Mouse (Mus musculus) forebrain, embryonic 16.5 days (tissue): Measurements from ENCODE around the gene Chrna3. TPM values are rescaled to one million over a fixed set of nuclear protein-coding genes. Genes with fewer than 3 reads are reported as not detected.
A peak's percentile ranks its signal among the peaks of the same experiment; 100 is the strongest.

ENCODE experiments used
- ATAC-seq: fragments of 200-750 bp; cut with Nextera tagmentation; 2 replicates; pipeline ENCODE4 v1.8.0; 2017; ENCODE audit warnings: mild to moderate bottlenecking, moderate library complexity
- H3K27ac ChIP-seq: fragments of 300-500 bp; sonication (generic); 2 replicates; pipeline ENCODE4 v1.5.1; 2014; ENCODE audit warnings: low read length, control low read depth
- H3K27me3 ChIP-seq: fragments of 300-500 bp; sonication (generic); replicated peaks from 2 replicates; pipeline ENCODE4 v1.6.1; 2014; ENCODE audit warnings: low read length; ENCODE audit not compliant: control insufficient read depth, insufficient read depth
- H3K36me3 ChIP-seq: fragments of 300-500 bp; sonication (generic); 2 replicates; pipeline ENCODE4 v1.6.1; 2014; ENCODE audit not compliant: control insufficient read depth, insufficient read depth
- H3K4me1 ChIP-seq: fragments of 300-500 bp; sonication (generic); replicated peaks from 2 replicates; pipeline ENCODE4 v1.6.1; 2014; ENCODE audit warnings: low read length; ENCODE audit not compliant: control insufficient read depth, insufficient read depth
- H3K4me2 ChIP-seq: fragments of 300-500 bp; sonication (generic); 2 replicates; pipeline ENCODE4 v1.6.1; 2014; ENCODE audit warnings: mild to moderate bottlenecking, low read length, control low read depth
- H3K4me3 ChIP-seq: fragments of 300-500 bp; sonication (generic); replicated peaks from 2 replicates; pipeline ENCODE4 v1.5.1; 2014; ENCODE audit warnings: mild to moderate bottlenecking, low read length, control low read depth
- H3K9ac ChIP-seq: fragments of 300-500 bp; sonication (generic); replicated peaks from 2 replicates; pipeline ENCODE4 v1.6.1; 2014; ENCODE audit warnings: low read depth, low read length, control low read depth
- H3K9me3 ChIP-seq: fragments of 300-500 bp; sonication (generic); 2 replicates; pipeline ENCODE4 v1.6.1; 2016; ENCODE audit warnings: low read length; ENCODE audit not compliant: control insufficient read depth
- WGBS: fragments of 180-500 bp; shearing (Covaris S2); extraction: QIAGEN DNeasy Blood & Tissue Kit; methylation state at CpG from one replicate; pipeline ENCODE4 v1.1.7; 2014; 5-methylcytosine and 5-hydroxymethylcytosine counted together
- polyA plus RNA-seq: library from polyadenylated mRNA; unstranded; fragments of >200 nt; fragmentation: Nextera tagmentation; extraction: Ambion mirVana; gene quantifications from 2 replicates; pipeline ENCODE4 v1.2.1, GENCODE M21; 2015

Gene Chrna3
- polyA plus RNA-seq, 1 experiment from 2014 or later: 5.1 TPM

DNA sequence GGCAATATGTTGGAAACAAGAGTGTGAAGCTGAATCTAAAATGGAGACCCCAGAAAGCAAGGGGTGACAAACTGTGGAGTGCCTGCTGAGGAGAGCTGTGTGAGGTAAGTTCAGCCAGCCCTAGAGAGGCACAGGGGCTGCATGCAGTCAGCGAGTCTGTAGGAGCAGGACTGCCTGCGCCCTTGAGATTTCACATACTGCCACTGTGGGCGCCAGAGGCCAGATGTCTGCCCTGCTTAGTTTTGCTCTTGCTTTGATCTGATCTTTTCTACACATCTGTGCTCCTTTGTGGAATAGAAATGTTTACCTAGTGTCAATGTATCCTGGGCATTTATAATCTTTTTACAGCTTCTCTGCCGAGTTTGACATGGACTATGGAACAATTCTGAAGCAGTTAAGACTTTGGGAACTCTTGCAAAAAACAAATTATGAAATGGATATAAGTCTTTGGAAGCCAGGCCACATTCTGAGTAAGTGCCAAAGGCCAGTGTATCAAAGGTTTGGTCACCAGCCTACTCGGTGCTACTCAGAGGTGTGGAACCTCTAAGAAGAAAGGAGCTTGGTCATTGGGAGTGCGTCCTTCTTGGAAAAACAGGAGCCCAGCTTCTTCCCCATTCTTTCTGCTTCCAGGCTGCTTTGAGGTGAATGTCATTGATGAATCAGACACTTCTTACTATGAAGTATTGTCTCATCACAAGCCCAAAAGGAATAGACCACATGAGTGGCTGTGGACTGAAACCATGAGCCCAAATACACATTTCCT lies 15.6 kb downstream of the Chrna3 start:
- Histone ChIP-seq H3K9me3 (no peaks in the 10 kb centered on the region), H3K27me3 (no peaks in the 10 kb centered on the region), H3K4me2 (no peak overlapping the region), H3K4me1 (no peaks in the 10 kb centered on the region), H3K9ac (no peak overlapping the region), H3K27ac (no peak overlapping the region), H3K36me3 (no peaks in the 10 kb centered on the region), H3K4me3 (no peak overlapping the region)
- ATAC-seq: no peak
- WGBS: 59% methylated on average over 6 of the region's 6 CpGs

GRCm38 (mm10) chr9:55009692-55010091 lies 16.7 kb downstream of the Chrna3 start:
- Histone ChIP-seq H3K27me3 (no peaks in the 10 kb centered on the region), H3K4me3 (no peak overlapping the region), H3K4me1 (no peaks in the 10 kb centered on the region), H3K4me2 (no peak overlapping the region), H3K9me3 (no peaks in the 10 kb centered on the region), H3K9ac (no peak overlapping the region), H3K36me3 (no peaks in the 10 kb centered on the region), H3K27ac (no peak overlapping the region)
- WGBS: 90% methylated on average over 2 of the region's 2 CpGs
- no peak for ATAC-seq

GRCm38 (mm10) chr9:55003609-55004008 lies 22.8 kb downstream of the Chrna3 start:
- Histone ChIP-seq H3K4me1 (no peaks in the 10 kb centered on the region), H3K9me3 (no peaks in the 10 kb centered on the region), H3K4me3 (no peak overlapping the region), H3K27ac (no peak overlapping the region), H3K27me3 (no peaks in the 10 kb centered on the region), H3K4me2 (no peak overlapping the region), H3K36me3 (no peaks in the 10 kb centered on the region), H3K9ac (no peak overlapping the region)
- ATAC-seq: no peak
- WGBS: 63% methylated on average over 4 of the region's 4 CpGs

- H3K27ac ChIP-seq: no peak overlapping the region
- H3K4me3 ChIP-seq: no peak overlapping the region
- H3K9me3 ChIP-seq: no peaks in the 10 kb centered on the region
- 90% methylated on average over 3 of the region's 3 CpGs for WGBS
- H3K4me2 ChIP-seq: no peak overlapping the region
- H3K9ac ChIP-seq: no peak overlapping the region
- H3K4me1 ChIP-seq: no peaks in the 10 kb centered on the region
- no peaks in the 10 kb centered on the region for H3K36me3 ChIP-seq
- no peaks in the 10 kb centered on the region for H3K27me3 ChIP-seq
- ATAC-seq: no peak
Measured at GRCm38 (mm10) chr9:54995645-54996044, 30.7 kb downstream of the Chrna3 start.

GRCm38 (mm10) chr9:54994381-54994780 lies 32.0 kb downstream of the Chrna3 start:
- Histone ChIP-seq H3K9ac (no peak overlapping the region), H3K4me3 (no peak overlapping the region), H3K4me2 (no peak overlapping the region), H3K4me1 (no peaks in the 10 kb centered on the region), H3K27me3 (no peaks in the 10 kb centered on the region), H3K36me3 (no peaks in the 10 kb centered on the region), H3K9me3 (no peaks in the 10 kb centered on the region), H3K27ac (no peak overlapping the region)
- ATAC-seq: no peak
- 40% methylated on average over 3 of the region's 3 CpGs for WGBS

GRCm38 (mm10) chr9:54990362-54990761 lies 36.0 kb downstream of the Chrna3 start:
- no peak for ATAC-seq
- H3K4me2 ChIP-seq: no peak overlapping the region
- no peak overlapping the region for H3K27ac ChIP-seq
- no peak overlapping the region for H3K4me3 ChIP-seq
- H3K36me3 ChIP-seq: no peaks in the 10 kb centered on the region
- no peaks in the 10 kb centered on the region for H3K9me3 ChIP-seq
- H3K27me3 ChIP-seq: no peaks in the 10 kb centered on the region
- WGBS: 81% methylated on average over 3 of the region's 3 CpGs
- no peaks in the 10 kb centered on the region for H3K4me1 ChIP-seq
- no peak overlapping the region for H3K9ac ChIP-seq

GRCm38 (mm10) chr9:54982401-54982800 lies 44.0 kb downstream of the Chrna3 start:
- Histone ChIP-seq H3K4me1 (peaks cover 10% of the 10 kb centered on the region), H3K9me3 (no peaks in the 10 kb centered on the region), H3K9ac (no peak overlapping the region), H3K27ac (no peak overlapping the region), H3K4me3 (peak overlapping the region; percentile 67; the same call in 1 of the 2 replicates), H3K36me3 (no peaks in the 10 kb centered on the region), H3K4me2 (peak overlapping the region; percentile 90), H3K27me3 (peaks cover 19% of the 10 kb centered on the region)
- ATAC-seq: no peak
- 9% methylated on average over 7 of the region's 7 CpGs for WGBS

- H3K4me2 ChIP-seq: peak overlapping the region; percentile 90
- H3K27ac ChIP-seq: no peak overlapping the region
- no peaks in the 10 kb centered on the region for H3K9me3 ChIP-seq
- H3K36me3 ChIP-seq: no peaks in the 10 kb centered on the region
- peak overlapping the region; percentile 62 for H3K9ac ChIP-seq
- H3K4me1 ChIP-seq: peaks cover 10% of the 10 kb centered on the region
- H3K4me3 ChIP-seq: peak overlapping the region; percentile 67
- H3K27me3 ChIP-seq: peaks cover 19% of the 10 kb centered on the region
- peak; percentile 90 for ATAC-seq
- WGBS: under 1% methylated on average over 58 of the region's 85 CpGs
Measured at GRCm38 (mm10) chr9:54981291-54982191, 44.8 kb downstream of the Chrna3 start.

DNA sequence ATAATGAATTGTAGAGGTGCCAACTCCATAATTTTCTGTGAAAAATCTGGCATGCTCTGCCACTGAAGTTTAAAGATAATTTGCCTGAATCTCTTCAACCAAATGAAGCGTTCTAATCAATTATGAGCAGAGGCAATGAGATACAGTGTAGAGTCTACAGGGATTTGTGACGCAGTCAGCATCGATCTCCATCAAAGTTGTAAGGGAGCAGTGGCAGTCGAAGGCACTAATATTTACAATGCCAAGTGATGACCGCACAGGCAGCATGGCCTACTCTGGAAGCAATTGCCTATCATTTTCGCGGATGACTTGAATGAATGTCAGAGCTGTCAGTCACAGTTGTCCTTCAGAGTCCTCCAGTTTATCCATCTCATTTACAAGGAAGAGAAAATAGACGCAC lies 45.7 kb downstream of the Chrna3 start, which contains the start of gene Chrna5:
Chrna5 (plus strand) TSS at position 207 of the 400 bp plus-strand sequence.
- Histone ChIP-seq H3K27ac (no peak within 1 kb of the TSS), H3K4me3 (peak within 1 kb of the TSS; percentile 67), H3K9me3 (no peaks in the 10 kb centered on the region), H3K4me1 (peaks cover 10% of the 10 kb centered on the region), H3K9ac (peak within 1 kb of the TSS; percentile 62), H3K4me2 (peak within 1 kb of the TSS; percentile 90), H3K36me3 (no peaks in the 10 kb centered on the region), H3K27me3 (peaks cover 19% of the 10 kb centered on the region)
- ATAC-seq: no peak
- 62% methylated on average over 8 of the region's 8 CpGs for WGBS
